Mouse (Mus musculus) spleen, adult 2 months (tissue): ENCODE data around the gene Sipa1l1. TPM values are rescaled to one million over a fixed set of nuclear protein-coding genes. Genes with fewer than 3 reads are reported as not detected.

Source experiments
- DNase-seq, 2 experiments: peaks; one replicate each; pipeline versions ENCODE4 v3.0.0 to v3.0.0-alpha.2; 2012 to 2021; ENCODE audit warnings: low spot score in 2 of 2, low read depth in 1 of 2
- H3K27ac ChIP-seq: fragments of 200-500 bp; 2 replicates; pipeline ENCODE4 v1.5.1; 2012; ENCODE audit warnings: low read length, inconsistent platforms; ENCODE audit not compliant: insufficient read depth
- H3K27me3 ChIP-seq: fragments of 200-500 bp; 2 replicates; pipeline ENCODE4 v1.6.1; 2012; ENCODE audit warnings: mild to moderate bottlenecking, moderate library complexity, low read length, inconsistent platforms; ENCODE audit not compliant: control insufficient read depth, insufficient read depth
- H3K36me3 ChIP-seq: fragments of 200-500 bp; 2 replicates; pipeline ENCODE4 v1.6.1; 2012; ENCODE audit warnings: mild to moderate bottlenecking, low read length, inconsistent platforms; ENCODE audit not compliant: control insufficient read depth, insufficient read depth
- H3K4me1 ChIP-seq: fragments of 200-500 bp; 2 replicates; pipeline ENCODE4 v1.6.1; 2011; ENCODE audit warnings: inconsistent platforms; ENCODE audit not compliant: control insufficient read depth, insufficient read depth, insufficient read length
- H3K4me3 ChIP-seq: fragments of 200-500 bp; 2 replicates; pipeline ENCODE4 v1.5.1; 2011; ENCODE audit warnings: mild to moderate bottlenecking, inconsistent platforms; ENCODE audit not compliant: insufficient read depth, insufficient read length; ENCODE audit errors: extremely low read depth
- CTCF ChIP-seq: fragments of 200-500 bp; IDR thresholded peaks from 2 replicates; pipeline ENCODE4 v1.5.1; 2011; ENCODE audit warnings: mild to moderate bottlenecking, inconsistent platforms; ENCODE audit not compliant: insufficient read depth, insufficient read length, insufficient replicate concordance; ENCODE audit errors: extremely low read depth
- POLR2A ChIP-seq: fragments of 200-500 bp; IDR thresholded peaks from 2 replicates; pipeline ENCODE4 v1.6.1; 2011; ENCODE audit warnings: low read depth, low read length, inconsistent platforms
- WGBS: fragments of 180-500 bp; shearing (Covaris S2); methylation state at CpG from one replicate; pipeline ENCODE4 v1.1.7; 2018; 5-methylcytosine and 5-hydroxymethylcytosine counted together
- polyA plus RNA-seq: library from polyadenylated mRNA; depleted of rRNA; stranded (reverse); fragments of >200 nt; gene quantifications from 2 replicates; pipeline ENCODE4 v1.2.3, GENCODE M21; 2012

The Sipa1l1 gene
- polyA plus RNA-seq, 1 experiment = 17.1 TPM

GRCm38 (mm10) chr12:82257994-82258785 is 89.1 kb downstream of the Sipa1l1 start:
- Histone ChIP-seq H3K27ac (peak overlapping the region; percentile 12; the same call in 1 of the 2 replicates), H3K4me1 (no peaks in the 10 kb centered on the region; the same call in 1 of the 2 replicates), H3K27me3 (no peaks in the 10 kb centered on the region), H3K36me3 (no peaks in the 10 kb centered on the region), H3K4me3 (no peak overlapping the region)
- no peak for DNase-seq
- 86% methylated on average over 6 of the region's 6 CpGs for WGBS
- TF ChIP-seq CTCF = no peak
- no peak for TF ChIP-seq POLR2A

GRCm38 (mm10) chr12:82263443-82263842 is 94.3 kb downstream of the Sipa1l1 start:
- Histone ChIP-seq H3K4me1 (peaks cover 10% of the 10 kb centered on the region; the same call in 1 of the 2 replicates), H3K27ac (no peak overlapping the region)

DNA sequence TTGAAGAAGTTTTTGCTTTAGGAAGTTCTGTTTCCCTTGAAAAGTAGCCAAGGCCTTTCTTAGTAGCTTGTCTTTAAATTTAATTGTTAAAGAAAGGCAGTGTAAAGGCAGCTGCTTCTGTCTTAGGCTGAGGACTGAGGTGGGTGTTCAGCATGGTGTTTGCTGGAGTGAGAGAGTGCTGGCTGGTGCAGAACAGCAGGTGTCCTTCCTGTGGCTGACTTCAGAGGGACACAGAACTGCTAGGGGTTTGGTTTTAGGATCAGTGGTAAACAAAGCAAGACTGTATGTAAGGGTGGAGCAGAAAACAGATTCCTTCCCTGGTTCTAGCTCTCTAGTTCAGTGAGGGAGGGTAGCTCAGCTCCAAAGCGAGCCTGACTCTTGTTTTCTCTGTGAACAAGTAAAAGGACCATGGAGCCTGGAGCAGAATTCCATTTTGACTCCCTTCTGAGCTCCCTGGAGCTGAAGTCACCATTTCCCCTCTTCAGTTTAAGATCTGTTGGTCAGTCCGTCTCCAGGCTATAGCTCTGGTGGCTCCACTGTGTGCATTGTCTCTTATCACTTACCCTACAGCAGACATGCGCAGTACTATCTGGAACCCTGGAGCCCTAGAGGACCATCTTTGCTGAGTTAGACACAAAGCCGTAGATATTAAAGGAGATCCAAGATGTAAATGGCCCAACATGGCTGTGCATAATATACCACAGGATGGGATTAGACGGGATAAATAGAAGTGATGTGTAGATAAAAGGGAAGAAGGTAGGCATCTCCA is 95.1 kb downstream of the Sipa1l1 start:
- WGBS = 85% methylated on average over 5 of the region's 5 CpGs
- no peak overlapping the region for H3K27ac ChIP-seq
- H3K36me3 ChIP-seq = no peaks in the 10 kb centered on the region
- H3K4me1 ChIP-seq = peaks cover 10% of the 10 kb centered on the region; the same call in 1 of the 2 replicates
- no peaks in the 10 kb centered on the region for H3K27me3 ChIP-seq
- TF ChIP-seq CTCF (no peak), POLR2A (no peak)
- no peak overlapping the region for H3K4me3 ChIP-seq
- DNase-seq = no peak

More at GRCm38 (mm10) chr12:82263443-82263842, 94.3 kb downstream of the Sipa1l1 start:
- TF ChIP-seq CTCF (no peak), POLR2A (no peak)
- WGBS = 90% methylated on average over 7 of the region's 7 CpGs
- no peaks in the 10 kb centered on the region for H3K27me3 ChIP-seq
- no peak overlapping the region for H3K4me3 ChIP-seq
- H3K36me3 ChIP-seq = no peaks in the 10 kb centered on the region
- no peak for DNase-seq

DNA sequence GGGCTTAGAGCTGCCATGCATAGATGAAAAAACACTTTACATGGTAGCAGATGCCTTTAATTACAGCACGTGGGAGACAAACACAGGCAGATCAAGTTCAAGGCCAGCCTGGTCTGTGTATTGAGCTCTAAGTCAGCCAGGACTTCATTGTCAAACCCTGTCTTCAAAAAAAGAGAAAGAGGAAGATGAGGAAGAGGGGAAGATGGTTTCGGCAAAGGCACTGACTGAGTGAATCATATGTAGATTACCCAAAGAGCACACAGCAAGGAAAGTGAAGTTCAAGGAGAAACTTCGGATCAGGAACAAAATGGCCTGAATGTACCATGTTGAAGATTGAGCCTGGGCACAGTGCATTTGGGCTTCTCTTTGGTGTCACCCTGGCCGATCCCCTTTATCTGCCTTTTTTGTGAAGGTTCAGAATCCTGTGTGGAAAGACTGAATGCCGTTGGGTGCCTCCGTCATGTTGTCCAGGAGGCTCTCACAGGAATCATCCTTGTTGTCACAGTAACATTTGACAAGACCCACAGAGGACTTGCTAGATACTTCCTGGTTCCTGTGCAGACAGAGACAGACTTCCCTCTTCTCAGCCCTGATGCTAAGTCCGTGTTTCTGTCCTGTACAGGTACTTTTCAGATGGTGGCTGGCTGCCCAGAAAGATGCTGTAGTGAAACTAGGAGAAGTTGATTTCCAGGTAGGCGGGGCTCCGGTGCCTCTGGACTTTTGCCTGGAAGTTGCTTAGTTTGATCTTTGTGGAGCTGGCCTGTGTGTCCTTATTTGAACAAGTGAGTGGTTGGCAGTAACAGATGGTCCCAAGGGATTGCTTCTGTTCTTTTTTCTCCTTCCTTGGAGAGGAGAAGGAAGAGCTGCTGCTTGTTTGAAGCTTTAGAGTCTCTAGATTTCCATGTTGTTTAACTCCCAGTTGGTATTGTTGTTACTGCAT is 96.5 kb downstream of the Sipa1l1 start:
- Histone ChIP-seq H3K27ac (no peak overlapping the region; the same call in 1 of the 2 replicates), H3K27me3 (no peaks in the 10 kb centered on the region), H3K36me3 (no peaks in the 10 kb centered on the region), H3K4me1 (peaks cover 10% of the 10 kb centered on the region; the same call in 1 of the 2 replicates), H3K4me3 (no peak overlapping the region)
- 80% methylated on average over 9 of the region's 9 CpGs for WGBS
- no peak for TF ChIP-seq CTCF
- TF ChIP-seq POLR2A = no peak
- no peak for DNase-seq

- no peaks in the 10 kb centered on the region for H3K27me3 ChIP-seq
- no peaks in the 10 kb centered on the region for H3K4me1 ChIP-seq
- no peaks in the 10 kb centered on the region for H3K36me3 ChIP-seq
- no peak overlapping the region for H3K4me3 ChIP-seq
- 85% methylated on average over 3 of the region's 3 CpGs for WGBS
- no peak for DNase-seq
- H3K27ac ChIP-seq = no peak overlapping the region
- TF ChIP-seq CTCF (no peak), POLR2A (no peak)
Measured at GRCm38 (mm10) chr12:82271447-82271846, 102.3 kb downstream of the Sipa1l1 start.

GRCm38 (mm10) chr12:82273503-82273902 is 104.4 kb downstream of the Sipa1l1 start:
- Histone ChIP-seq H3K27me3 (no peaks in the 10 kb centered on the region), H3K4me3 (no peak overlapping the region), H3K4me1 (no peaks in the 10 kb centered on the region), H3K27ac (no peak overlapping the region), H3K36me3 (no peaks in the 10 kb centered on the region)
- 86% methylated on average over 3 of the region's 3 CpGs for WGBS
- no peak for DNase-seq
- TF ChIP-seq CTCF = no peak
- no peak for TF ChIP-seq POLR2A
